Mouse (Mus musculus) lung, postnatal 25 days (tissue): ENCODE data around the gene Plac8.
A peak's percentile ranks its signal among the peaks of the same experiment; 100 is the strongest.

Experiments
- DNase-seq: peaks from one replicate; pipeline ENCODE4 v3.0.0; 2022; ENCODE audit warnings: low spot score

Plac8 gene

GRCm38 (mm10) chr5:100535826-100536225 lies 36.2 kb downstream of the Plac8 start:
- DNase-seq = no peak

DNA sequence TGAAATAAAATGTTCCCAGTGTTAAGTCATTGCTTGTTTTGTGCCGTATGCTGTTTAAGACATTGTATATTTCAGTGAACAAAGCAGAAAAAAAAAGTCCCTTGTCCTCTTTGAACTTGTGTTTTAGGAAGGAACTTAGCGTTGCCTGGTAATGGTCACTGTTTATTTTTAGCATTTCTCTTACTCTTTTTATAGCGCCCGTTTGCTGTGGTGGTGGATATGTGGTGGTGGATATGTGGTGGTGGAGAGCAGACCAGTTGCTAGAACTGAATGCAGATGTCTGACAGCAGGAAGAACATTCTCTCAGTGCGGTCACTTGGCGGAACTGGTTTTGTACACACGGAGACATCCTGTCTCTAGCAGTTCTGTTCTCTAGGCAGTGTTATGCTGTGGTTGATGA lies 45.9 kb downstream of the Plac8 start:
- DNase-seq = peak; percentile 76

DNA sequence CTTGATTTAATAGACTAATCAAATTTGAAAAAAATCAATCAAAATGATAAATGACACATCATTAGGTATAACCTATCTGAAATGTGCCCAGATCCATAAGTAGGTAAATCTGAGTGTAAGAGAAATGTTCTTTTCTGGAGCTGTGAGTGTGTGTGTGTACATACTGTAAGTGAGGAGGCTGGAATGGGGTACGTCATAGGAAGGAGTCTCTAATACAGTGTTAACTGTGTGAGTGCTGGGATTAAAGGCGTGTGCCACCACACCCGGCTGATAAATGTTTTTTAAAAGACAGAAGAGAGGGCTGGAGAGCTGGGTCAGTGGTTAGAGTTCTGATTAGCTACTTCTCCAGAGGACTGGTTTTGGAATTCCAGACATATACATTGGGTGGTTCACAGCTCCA lies 46.4 kb downstream of the Plac8 start:
- DNase-seq = no peak

GRCm38 (mm10) chr5:100524921-100525320 lies 47.1 kb downstream of the Plac8 start:
- DNase-seq = no peak

DNA sequence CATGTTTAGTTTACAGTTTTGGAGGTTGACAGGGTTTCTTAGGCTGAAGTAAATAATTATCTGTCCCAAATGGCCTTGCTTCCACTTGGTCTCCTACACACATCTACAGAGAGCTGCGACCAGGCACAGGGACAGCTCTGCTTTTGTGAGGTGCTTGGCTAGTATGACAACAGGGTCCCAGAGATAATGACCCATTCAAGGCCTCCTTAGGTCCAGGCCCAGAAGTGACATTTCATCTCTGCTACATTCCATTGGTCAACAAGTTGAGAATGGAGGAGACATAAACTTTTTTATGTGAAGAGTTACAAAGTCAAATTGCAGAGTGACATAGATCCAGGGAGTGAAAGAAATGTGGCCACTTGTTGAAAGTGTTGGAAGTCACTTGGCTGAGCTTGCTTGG lies 48.7 kb downstream of the Plac8 start:
- no peak for DNase-seq

GRCm38 (mm10) chr5:100520223-100520622 lies 51.8 kb downstream of the Plac8 start:
- no peak for DNase-seq

DNA sequence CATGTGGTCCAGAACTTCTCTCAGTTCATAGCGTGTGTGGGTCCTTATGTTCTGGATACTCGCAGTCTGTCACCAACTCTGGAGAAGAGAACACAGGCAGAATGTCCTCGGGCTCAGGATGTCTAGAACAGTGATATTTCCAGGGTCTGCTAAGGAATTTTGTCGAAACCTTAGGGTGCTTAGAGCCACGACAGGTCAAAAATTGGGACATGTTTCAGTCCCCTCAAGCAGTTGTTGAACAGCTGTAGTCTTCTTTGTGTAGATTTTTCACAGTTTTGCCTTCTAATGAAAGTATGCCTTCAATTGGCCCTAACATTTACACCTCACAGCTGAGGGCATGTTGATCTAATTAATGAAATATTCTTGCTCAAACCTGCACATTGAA lies 53.0 kb downstream of the Plac8 start:
- DNase-seq = no peak

DNA sequence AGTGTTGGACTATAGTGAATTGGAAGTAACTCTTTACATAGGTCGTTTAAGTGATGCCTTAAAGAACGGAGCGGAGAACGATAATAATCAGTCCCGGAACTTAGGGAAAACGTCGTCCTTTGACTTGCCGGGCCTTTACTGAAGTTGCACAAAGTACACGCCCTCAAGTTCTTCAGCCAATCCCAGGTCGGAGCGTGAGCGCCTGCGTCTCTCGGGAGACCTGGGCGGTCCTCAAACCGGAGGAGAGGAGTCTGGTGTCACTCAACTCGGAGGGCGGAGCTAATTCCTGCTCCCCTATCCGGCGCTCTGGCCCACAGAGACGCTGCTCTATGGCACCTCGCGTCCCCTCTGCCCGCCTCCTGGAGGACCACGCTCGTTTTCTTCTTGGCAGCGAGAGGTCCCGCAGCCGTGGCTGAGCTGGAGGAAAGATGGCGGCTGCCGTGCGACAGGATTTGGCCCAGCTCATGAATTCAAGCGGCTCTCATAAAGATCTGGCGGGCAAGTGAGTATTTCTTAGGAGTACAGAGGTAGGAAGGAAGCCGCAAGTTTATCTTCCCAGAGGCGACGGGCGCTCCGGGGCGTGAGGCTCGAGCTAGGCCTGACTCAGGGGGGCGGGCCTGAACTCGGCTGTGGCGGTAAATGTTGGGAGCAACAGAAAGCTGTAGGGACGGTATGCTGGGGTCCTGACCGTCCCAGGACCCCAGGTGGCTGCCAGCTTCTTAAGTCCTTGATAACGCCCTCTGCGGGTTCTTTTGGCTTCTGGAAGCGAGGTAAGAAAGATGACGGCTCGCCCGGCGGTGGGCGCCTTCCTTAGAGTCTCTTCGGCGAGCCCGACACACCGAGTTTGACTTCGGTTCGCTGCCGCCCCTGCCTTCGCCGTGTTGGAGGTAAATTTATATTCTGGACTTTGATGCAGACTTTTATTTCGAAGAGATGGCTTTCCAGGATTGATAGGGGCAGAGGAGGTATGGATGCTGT lies 53.7 kb downstream of the Plac8 start, which contains the start of gene Cops4:
Cops4 (plus strand) TSS at position 261 of the 978 bp plus-strand sequence.
- peak; percentile 99 for DNase-seq

DNA sequence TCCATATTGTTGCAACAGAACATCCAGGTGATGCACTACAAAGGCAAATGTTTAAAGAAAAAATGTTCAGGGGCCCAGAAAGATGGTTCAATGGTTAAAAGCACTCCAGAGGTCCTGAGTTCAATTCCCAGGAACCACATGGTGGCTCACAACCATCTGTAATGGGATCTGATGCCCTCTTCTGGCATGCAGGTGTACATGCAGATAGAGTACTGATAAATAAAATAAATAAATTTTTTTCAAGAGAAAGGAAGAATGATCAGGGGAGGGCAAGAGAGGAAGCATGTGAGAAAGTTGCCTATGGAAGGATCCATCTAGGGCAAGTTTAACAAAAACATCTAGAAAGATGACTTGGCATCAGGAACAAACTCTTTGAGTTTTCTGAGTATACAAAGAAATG lies 59.5 kb downstream of the Plac8 start:
- no peak for DNase-seq

DNA sequence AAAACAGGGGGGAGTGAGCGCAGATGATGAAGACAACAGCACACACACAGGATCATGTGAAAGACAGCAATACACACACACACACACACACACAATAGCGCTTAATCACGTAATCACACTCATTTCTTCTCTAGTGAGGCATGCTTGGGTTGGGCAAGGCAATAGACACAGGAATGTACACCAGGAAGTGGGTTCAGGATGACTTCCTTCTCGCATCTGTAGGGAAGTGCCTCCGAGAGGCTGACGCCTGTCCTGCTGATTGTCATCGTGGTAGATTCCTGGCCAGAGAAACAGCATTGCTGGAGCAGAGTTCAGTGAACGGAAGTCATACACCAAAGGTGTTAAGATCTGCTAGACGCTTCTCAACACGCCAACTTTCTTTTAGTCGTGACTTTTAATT lies 62.8 kb downstream of the Plac8 start:
- peak; percentile 14 for DNase-seq
